Mouse (Mus musculus): Measurements from ENCODE around the gene Rrp1b.
"Not testable (repeated sequence)": the region's sequence is repeated elsewhere in the genome, so short reads cannot be mapped to it uniquely, and the experiment has no call there.

Rrp1b gene

GRCm38 (mm10) chr17:32034322-32034721 lies 1.6 kb upstream of the Rrp1b start:
- DNase-seq: no peak

- no peak for DNase-seq
These were observed 874 bp downstream of the Rrp1b start for GRCm38 (mm10) chr17:32036509-32037438.

GRCm38 (mm10) chr17:32040263-32040662 lies 4.4 kb downstream of the Rrp1b start:
- no peak for DNase-seq

- DNase-seq: no peak
These were observed 10.6 kb downstream of the Rrp1b start for GRCm38 (mm10) chr17:32046541-32046940.

GRCm38 (mm10) chr17:32048351-32048750 lies 12.5 kb downstream of the Rrp1b start:
- no peak for DNase-seq

- DNase-seq: no peak
These were observed 14.0 kb downstream of the Rrp1b start for GRCm38 (mm10) chr17:32049914-32050313.

- no peak for DNase-seq
These were observed 14.7 kb downstream of the Rrp1b start for GRCm38 (mm10) chr17:32050609-32051008.

- DNase-seq: no peak
These were observed 16.6 kb downstream of the Rrp1b start for GRCm38 (mm10) chr17:32052237-32053080.

GRCm38 (mm10) chr17:32053677-32054076 lies 17.8 kb downstream of the Rrp1b start:
- DNase-seq: no peak

GRCm38 (mm10) chr17:32057843-32058242 lies 21.9 kb downstream of the Rrp1b start:
- DNase-seq: no peak

GRCm38 (mm10) chr17:32059084-32059483 lies 23.2 kb downstream of the Rrp1b start:
- DNase-seq: no peak

GRCm38 (mm10) chr17:32061219-32061618 lies 25.3 kb downstream of the Rrp1b start:
- no peak for DNase-seq

- no peak for DNase-seq
These were observed 27.8 kb downstream of the Rrp1b start for GRCm38 (mm10) chr17:32063654-32064053.

- DNase-seq: not testable (repeated sequence)
These were observed 28.9 kb downstream of the Rrp1b start for GRCm38 (mm10) chr17:32064762-32065161.

- DNase-seq: no peak
These were observed 31.6 kb downstream of the Rrp1b start for GRCm38 (mm10) chr17:32067541-32067940.

GRCm38 (mm10) chr17:32068381-32068780 lies 32.5 kb downstream of the Rrp1b start:
- no peak for DNase-seq

GRCm38 (mm10) chr17:32068810-32069209 lies 32.9 kb downstream of the Rrp1b start:
- DNase-seq: no peak

- peak; percentile 79 to 82 for DNase-seq
These were observed 37.5 kb downstream of the Rrp1b start for GRCm38 (mm10) chr17:32073359-32073758.

GRCm38 (mm10) chr17:32074658-32075057 lies 38.8 kb downstream of the Rrp1b start:
- DNase-seq: no peak

- DNase-seq: peak; percentile 17 to 20
These were observed 39.3 kb downstream of the Rrp1b start for GRCm38 (mm10) chr17:32075164-32075563.

GRCm38 (mm10) chr17:32083351-32083750 lies 47.5 kb downstream of the Rrp1b start:
- no peak for DNase-seq

GRCm38 (mm10) chr17:32087069-32087468 lies 51.2 kb downstream of the Rrp1b start:
- DNase-seq: no peak

GRCm38 (mm10) chr17:32091032-32091363 lies 55.1 kb downstream of the Rrp1b start:
- DNase-seq: no peak
